Mouse (Mus musculus) neural tube, embryonic 15.5 days (tissue): ENCODE results near the gene Cacna1c. TPM values are rescaled to one million over a fixed set of nuclear protein-coding genes. Genes with fewer than 3 reads are reported as not detected.

Experiments used
- ATAC-seq: fragments of 200-750 bp; cut with Nextera tagmentation; 2 replicates; pipeline ENCODE4 v1.8.0; 2017; ENCODE audit warnings: mild to moderate bottlenecking, moderate TSS enrichment, moderate library complexity; ENCODE audit not compliant: low FRiP score
- H3K27ac ChIP-seq: fragments of 300-500 bp; sonication (generic); replicated peaks from 2 replicates; pipeline ENCODE4 v1.5.1; 2015; ENCODE audit warnings: mild to moderate bottlenecking, inconsistent platforms
- H3K27me3 ChIP-seq: fragments of 300-500 bp; sonication (generic); replicated peaks from 2 replicates; pipeline ENCODE4 v1.6.1; 2015; ENCODE audit warnings: inconsistent platforms
- H3K36me3 ChIP-seq: fragments of 300-500 bp; sonication (generic); 2 replicates; pipeline ENCODE4 v1.6.1; 2015; ENCODE audit warnings: inconsistent platforms
- H3K4me1 ChIP-seq: fragments of 300-500 bp; sonication (generic); 2 replicates; pipeline ENCODE4 v1.6.1; 2015; ENCODE audit warnings: inconsistent platforms
- H3K4me2 ChIP-seq: fragments of 300-500 bp; sonication (generic); 2 replicates; pipeline ENCODE4 v1.6.1; 2015; ENCODE audit warnings: inconsistent platforms, mild to moderate bottlenecking, moderate library complexity
- H3K4me3 ChIP-seq: fragments of 300-500 bp; sonication (generic); replicated peaks from 2 replicates; pipeline ENCODE4 v1.5.1; 2015; ENCODE audit warnings: mild to moderate bottlenecking, inconsistent platforms
- H3K9ac ChIP-seq: fragments of 300-500 bp; sonication (generic); replicated peaks from 2 replicates; pipeline ENCODE4 v1.6.1; 2015; ENCODE audit warnings: mild to moderate bottlenecking, inconsistent platforms
- H3K9me3 ChIP-seq: fragments of 300-500 bp; sonication (generic); replicated peaks from 2 replicates; pipeline ENCODE4 v1.6.1; 2016; ENCODE audit warnings: inconsistent platforms
- WGBS: fragments of 180-500 bp; shearing (Covaris S2); methylation state at CpG from one replicate; pipeline ENCODE4 v1.1.7; 2015; ENCODE audit warnings: mixed read lengths; 5-methylcytosine and 5-hydroxymethylcytosine counted together
- polyA plus RNA-seq: library from polyadenylated mRNA; unstranded; fragments of >200 nt; fragmentation: Nextera tagmentation; extraction: Ambion mirVana; gene quantifications from 2 replicates; pipeline ENCODE4 v1.2.1, GENCODE M21; 2015

Gene Cacna1c
- polyA plus RNA-seq, 1 experiment from 2014 or later = 7.4 TPM

GRCm38 (mm10) chr6:118833049-118833448, 363.2 kb downstream of the Cacna1c start:
- no peaks in the 10 kb centered on the region for H3K36me3 ChIP-seq
- H3K4me3 ChIP-seq = no peak overlapping the region
- no peak overlapping the region for H3K4me2 ChIP-seq
- no peaks in the 10 kb centered on the region for H3K9me3 ChIP-seq
- peaks cover 23% of the 10 kb centered on the region for H3K4me1 ChIP-seq
- no peak overlapping the region for H3K9ac ChIP-seq
- H3K27ac ChIP-seq = no peak overlapping the region
- H3K27me3 ChIP-seq = no peaks in the 10 kb centered on the region
- no peak for ATAC-seq
- WGBS = 79% methylated on average over 7 of the region's 7 CpGs

GRCm38 (mm10) chr6:118832616-118833015, 363.6 kb downstream of the Cacna1c start:
- Histone ChIP-seq H3K9me3 (no peaks in the 10 kb centered on the region), H3K27me3 (no peaks in the 10 kb centered on the region), H3K4me1 (peaks cover 26% of the 10 kb centered on the region), H3K4me3 (no peak overlapping the region), H3K36me3 (no peaks in the 10 kb centered on the region), H3K27ac (no peak overlapping the region), H3K9ac (no peak overlapping the region), H3K4me2 (no peak overlapping the region)
- ATAC-seq = no peak
- 88% methylated on average over 2 of the region's 2 CpGs for WGBS

GRCm38 (mm10) chr6:118830851-118831250, 365.4 kb downstream of the Cacna1c start:
- H3K4me2 ChIP-seq = no peak overlapping the region
- no peak overlapping the region for H3K27ac ChIP-seq
- no peaks in the 10 kb centered on the region for H3K27me3 ChIP-seq
- H3K9me3 ChIP-seq = no peaks in the 10 kb centered on the region
- WGBS = 82% methylated on average over 5 of the region's 5 CpGs
- no peak for ATAC-seq
- no peak overlapping the region for H3K4me3 ChIP-seq
- H3K4me1 ChIP-seq = peaks cover 23% of the 10 kb centered on the region
- no peak overlapping the region for H3K9ac ChIP-seq
- H3K36me3 ChIP-seq = no peaks in the 10 kb centered on the region

GRCm38 (mm10) chr6:118828187-118828586, 368.0 kb downstream of the Cacna1c start:
- H3K9me3 ChIP-seq = no peaks in the 10 kb centered on the region
- no peak for ATAC-seq
- H3K4me1 ChIP-seq = peaks cover 22% of the 10 kb centered on the region
- no peaks in the 10 kb centered on the region for H3K36me3 ChIP-seq
- no peaks in the 10 kb centered on the region for H3K27me3 ChIP-seq
- no peak overlapping the region for H3K9ac ChIP-seq
- WGBS = 37% methylated on average over 4 of the region's 4 CpGs
- H3K4me3 ChIP-seq = no peak overlapping the region
- no peak overlapping the region for H3K4me2 ChIP-seq
- H3K27ac ChIP-seq = peak overlapping the region; percentile 38

GRCm38 (mm10) chr6:118827560-118827959, 368.7 kb downstream of the Cacna1c start:
- H3K4me2 ChIP-seq = no peak overlapping the region
- H3K27me3 ChIP-seq = no peaks in the 10 kb centered on the region
- H3K27ac ChIP-seq = peak overlapping the region; percentile 38
- H3K36me3 ChIP-seq = no peaks in the 10 kb centered on the region
- peak; percentile 63; the same call in 1 of the 2 replicates for ATAC-seq
- H3K4me3 ChIP-seq = no peak overlapping the region
- H3K9me3 ChIP-seq = no peaks in the 10 kb centered on the region
- 23% methylated on average over 8 of the region's 8 CpGs for WGBS
- no peak overlapping the region for H3K9ac ChIP-seq
- peaks cover 22% of the 10 kb centered on the region for H3K4me1 ChIP-seq

- Histone ChIP-seq H3K4me2 (no peak overlapping the region), H3K36me3 (no peaks in the 10 kb centered on the region), H3K4me1 (peaks cover 32% of the 10 kb centered on the region), H3K9me3 (no peaks in the 10 kb centered on the region), H3K9ac (no peak overlapping the region), H3K27ac (no peak overlapping the region), H3K4me3 (no peak overlapping the region), H3K27me3 (no peaks in the 10 kb centered on the region)
- 53% methylated on average over 6 of the region's 6 CpGs for WGBS
- no peak for ATAC-seq
These were observed 370.8 kb downstream of the Cacna1c start for GRCm38 (mm10) chr6:118825400-118825871.

GRCm38 (mm10) chr6:118821536-118821935, 374.7 kb downstream of the Cacna1c start:
- Histone ChIP-seq H3K4me1 (peaks cover 34% of the 10 kb centered on the region), H3K27me3 (no peaks in the 10 kb centered on the region), H3K4me2 (no peak overlapping the region), H3K4me3 (no peak overlapping the region), H3K9ac (no peak overlapping the region), H3K9me3 (no peaks in the 10 kb centered on the region), H3K27ac (no peak overlapping the region), H3K36me3 (no peaks in the 10 kb centered on the region)
- 83% methylated on average over 5 of the region's 5 CpGs for WGBS
- ATAC-seq = no peak

- H3K27me3 ChIP-seq = no peaks in the 10 kb centered on the region
- H3K4me2 ChIP-seq = no peak overlapping the region
- H3K4me1 ChIP-seq = peaks cover 27% of the 10 kb centered on the region
- no peaks in the 10 kb centered on the region for H3K36me3 ChIP-seq
- WGBS = 76% methylated on average over 7 of the region's 7 CpGs
- H3K9me3 ChIP-seq = no peaks in the 10 kb centered on the region
- no peak overlapping the region for H3K9ac ChIP-seq
- no peak for ATAC-seq
- H3K27ac ChIP-seq = no peak overlapping the region
- no peak overlapping the region for H3K4me3 ChIP-seq
These were observed 376.6 kb downstream of the Cacna1c start for GRCm38 (mm10) chr6:118819657-118820056.

GRCm38 (mm10) chr6:118817928-118818503, 378.2 kb downstream of the Cacna1c start:
- no peak for ATAC-seq
- no peaks in the 10 kb centered on the region for H3K9me3 ChIP-seq
- no peak overlapping the region for H3K4me2 ChIP-seq
- no peaks in the 10 kb centered on the region for H3K27me3 ChIP-seq
- H3K4me3 ChIP-seq = no peak overlapping the region
- peaks cover 27% of the 10 kb centered on the region for H3K4me1 ChIP-seq
- H3K36me3 ChIP-seq = no peaks in the 10 kb centered on the region
- no peak overlapping the region for H3K9ac ChIP-seq
- H3K27ac ChIP-seq = no peak overlapping the region
- 71% methylated on average over 5 of the region's 5 CpGs for WGBS

- no peak overlapping the region for H3K9ac ChIP-seq
- ATAC-seq = no peak
- H3K27ac ChIP-seq = no peak overlapping the region
- H3K36me3 ChIP-seq = no peaks in the 10 kb centered on the region
- no peak overlapping the region for H3K4me2 ChIP-seq
- H3K4me1 ChIP-seq = peaks cover 24% of the 10 kb centered on the region
- no peaks in the 10 kb centered on the region for H3K27me3 ChIP-seq
- no peak overlapping the region for H3K4me3 ChIP-seq
- 52% methylated on average over 6 of the region's 6 CpGs for WGBS
- H3K9me3 ChIP-seq = no peaks in the 10 kb centered on the region
These were observed 380.0 kb downstream of the Cacna1c start for GRCm38 (mm10) chr6:118816253-118816652.

GRCm38 (mm10) chr6:118812556-118812955, 383.7 kb downstream of the Cacna1c start:
- H3K27me3 ChIP-seq = no peaks in the 10 kb centered on the region
- H3K4me1 ChIP-seq = peaks cover 22% of the 10 kb centered on the region
- H3K9ac ChIP-seq = no peak overlapping the region
- H3K4me2 ChIP-seq = no peak overlapping the region
- H3K4me3 ChIP-seq = no peak overlapping the region
- H3K36me3 ChIP-seq = no peaks in the 10 kb centered on the region
- H3K9me3 ChIP-seq = no peaks in the 10 kb centered on the region
- 79% methylated on average over 3 of the region's 3 CpGs for WGBS
- H3K27ac ChIP-seq = no peak overlapping the region
- ATAC-seq = no peak

- Histone ChIP-seq H3K36me3 (no peaks in the 10 kb centered on the region), H3K9me3 (no peaks in the 10 kb centered on the region), H3K4me1 (peaks cover 27% of the 10 kb centered on the region), H3K9ac (no peak overlapping the region), H3K27ac (no peak overlapping the region), H3K27me3 (no peaks in the 10 kb centered on the region), H3K4me2 (no peak overlapping the region), H3K4me3 (no peak overlapping the region)
- WGBS = 88% methylated on average over 4 of the region's 4 CpGs
- no peak for ATAC-seq
These were observed 384.2 kb downstream of the Cacna1c start for GRCm38 (mm10) chr6:118812007-118812406.
